Mouse (Mus musculus) liver, adult 10 weeks (tissue): ENCODE measurements around the gene Gm13889. TPM values are rescaled to one million over a fixed set of nuclear protein-coding genes. Genes with fewer than 3 reads are reported as not detected.

ENCODE experiments used
- polyA plus RNA-seq: library from polyadenylated mRNA; stranded (reverse); fragments of 350-450 nt; fragmentation: Illumina TruSeq; extraction: RNeasy Lipid Tissue Mini Kit (QIAGEN cat#74804); gene quantifications from one replicate; pipeline ENCODE4 v1.2.3, GENCODE M21; 2014; ENCODE audit warnings: low read depth, low replicate concordance

Gene Gm13889
- polyA plus RNA-seq: not detected

DNA sequence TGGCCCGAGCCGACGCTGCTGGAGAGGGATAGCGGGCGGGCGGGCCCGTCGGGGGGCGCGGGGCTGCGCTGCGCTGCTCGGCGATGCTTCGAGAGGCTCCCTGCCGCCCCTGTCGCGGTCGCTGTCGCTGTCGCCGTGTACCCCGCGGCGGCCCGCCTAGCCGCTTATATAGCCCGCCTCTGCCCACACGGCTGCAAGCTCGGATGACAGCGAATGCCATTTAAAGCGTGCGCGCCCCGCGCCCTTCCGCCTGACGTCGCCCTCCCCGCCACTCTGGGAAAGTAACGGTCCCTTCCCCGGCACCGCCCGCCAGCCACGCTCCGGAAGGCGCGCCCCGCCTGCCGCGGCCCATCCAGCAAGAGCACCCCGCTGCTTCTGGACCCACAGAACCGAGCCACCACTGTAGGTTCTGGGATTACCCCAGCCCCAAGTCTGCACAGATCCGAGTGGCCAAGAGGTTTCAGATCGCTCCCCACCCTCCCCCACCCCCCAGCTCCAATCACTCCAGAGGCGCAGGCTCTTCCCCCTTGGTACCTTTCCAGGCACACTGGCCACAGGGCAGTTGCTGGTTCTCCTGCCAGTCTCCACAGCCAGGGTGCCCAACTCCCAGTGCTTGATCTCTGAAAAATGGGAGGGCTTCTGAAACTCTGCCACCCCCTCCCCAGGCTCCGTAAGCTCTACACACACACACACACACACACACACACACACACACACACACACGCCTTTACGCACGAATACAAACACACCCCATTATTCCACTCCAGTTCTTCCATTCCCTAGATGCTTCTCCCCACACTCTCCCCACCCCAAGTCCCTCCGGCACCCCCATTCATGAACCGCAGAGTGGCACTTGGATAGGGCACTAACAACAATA lies at the start of gene Gm13889:
Gene Gm13889, minus strand, starts transcription at position 294 of the 877 bp plus-strand sequence.

DNA sequence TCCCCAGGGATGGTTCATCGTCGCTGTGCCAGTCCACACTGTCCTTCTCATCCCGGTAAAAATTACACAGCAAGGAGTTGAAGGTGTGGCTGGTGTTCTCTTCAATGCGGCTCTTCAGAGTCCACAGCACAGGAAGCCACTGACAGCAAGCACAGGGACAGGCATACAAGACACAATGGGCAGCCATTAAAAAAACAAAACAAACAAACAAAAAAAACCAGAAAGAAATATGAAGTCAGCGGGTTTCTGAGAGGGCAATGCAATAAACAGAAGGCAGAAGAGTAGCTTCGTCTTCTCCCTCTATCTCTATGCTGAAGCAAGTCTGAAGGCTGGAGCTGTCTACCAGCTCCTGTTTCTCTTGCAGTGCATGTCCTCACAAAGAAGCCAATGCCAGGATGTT lies 39.3 kb upstream of the Gm13889 start, which contains the start of gene Gm27027:
Gene Gm27027, minus strand, starts transcription at position 101 of the 400 bp plus-strand sequence.

Other genes with a start within 250 kb of the Gm13889 start
- 12.0 TPM for gene Ext2, start 134.6 kb downstream of the Gm13889 start, polyA plus RNA-seq
- gene Accs, start 107.3 kb downstream of the Gm13889 start, polyA plus RNA-seq: 1.4 TPM
- not detected for gene Accsl, start 88.0 kb downstream of the Gm13889 start, polyA plus RNA-seq
- not detected for gene Gm27027, start 39.2 kb upstream of the Gm13889 start, polyA plus RNA-seq
- gene Alkbh3, start 53.6 kb upstream of the Gm13889 start, polyA plus RNA-seq: 15.6 TPM
- 369 TPM for gene Hsd17b12, start 200.8 kb upstream of the Gm13889 start, polyA plus RNA-seq